Mouse (Mus musculus) E14TG2a.4 (cell line): ENCODE data around the gene Olfr1031.
"Not testable (repeated sequence)": the region's sequence is repeated elsewhere in the genome, so short reads cannot be mapped to it uniquely, and the experiment has no call there.

Experiments
- H3K27me3 ChIP-seq: 2 replicates; pipeline ENCODE4 v1.6.1; 2014; ENCODE audit warnings: low read length, control low read depth; ENCODE audit not compliant: insufficient read depth
- H3K36me3 ChIP-seq: 2 replicates; pipeline ENCODE4 v1.6.1; 2014; ENCODE audit warnings: low read length, control low read depth; ENCODE audit not compliant: insufficient read depth
- H3K4me1 ChIP-seq: replicated peaks from 2 replicates; pipeline ENCODE4 v1.6.1; 2014; ENCODE audit warnings: low read depth, low read length, control low read depth
- H3K4me3 ChIP-seq: replicated peaks from 2 replicates; pipeline ENCODE4 v1.5.1; 2014; ENCODE audit warnings: mild to moderate bottlenecking, low read length
- H3K9me3 ChIP-seq: 2 replicates; pipeline ENCODE4 v1.6.1; 2014; ENCODE audit warnings: low read length, control low read depth
- CTCF ChIP-seq: conservative IDR thresholded peaks from 2 replicates; pipeline ENCODE4 v1.5.1; 2014; ENCODE audit warnings: low read length
- NANOG ChIP-seq: IDR thresholded peaks from 2 replicates; pipeline ENCODE4 v1.6.1; 2014; ENCODE audit warnings: borderline replicate concordance, low read length, mixed read lengths
- POU5F1 ChIP-seq: IDR thresholded peaks from 2 replicates; pipeline ENCODE4 v1.6.1; 2014; ENCODE audit warnings: low read length, borderline replicate concordance

Gene Olfr1031

DNA sequence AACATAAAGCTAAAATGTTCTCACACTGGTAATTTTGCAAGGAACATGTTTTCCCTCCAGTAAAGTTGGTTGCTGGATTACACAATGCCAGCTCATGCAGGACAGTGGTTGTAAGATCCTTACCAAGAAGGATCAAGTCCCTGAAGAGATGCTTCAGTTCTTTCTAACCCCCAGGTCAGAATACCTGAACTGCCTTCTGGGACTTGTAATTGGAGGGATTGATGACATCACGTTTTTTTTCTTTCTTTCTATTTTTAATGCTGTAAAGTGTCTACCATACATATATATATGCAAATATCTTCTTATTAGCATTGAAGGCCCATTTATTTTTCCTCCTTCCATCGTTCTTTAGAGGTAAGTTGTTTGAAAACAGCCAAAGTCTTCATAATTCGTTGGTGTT lies at the start of gene Olfr1031:
TSS of gene Olfr1031 (plus strand) at position 301 of the 400 bp plus-strand sequence.
- no peak within 1 kb of the TSS for H3K4me3 ChIP-seq
- TF ChIP-seq CTCF (no peak), NANOG (no peak), POU5F1 (no peak)
- H3K4me1 ChIP-seq, result no peaks in the 10 kb centered on the region
- H3K27me3 ChIP-seq, result no peaks in the 10 kb centered on the region
- no peaks in the 10 kb centered on the region for H3K36me3 ChIP-seq
- no peaks in the 10 kb centered on the region for H3K9me3 ChIP-seq

DNA sequence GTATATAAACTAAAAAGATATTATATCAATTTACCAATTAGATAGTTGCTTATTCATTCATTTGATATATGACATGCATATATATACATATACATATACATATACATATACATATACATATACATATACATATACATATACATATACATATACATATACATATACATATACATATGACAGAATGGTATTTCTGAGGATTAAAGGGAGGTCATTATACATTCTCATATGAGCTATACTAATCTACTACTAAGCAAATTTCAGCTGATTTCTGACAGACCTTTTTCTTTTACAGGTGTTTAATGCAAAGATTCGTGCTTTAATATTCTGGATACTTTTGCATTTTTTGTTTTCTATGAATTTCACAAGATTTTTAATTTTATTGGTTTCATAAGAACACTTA lies 40.0 kb upstream of the Olfr1031 start, which contains the start of gene Olfr1028:
TSS of gene Olfr1028 (plus strand) at position 301 of the 400 bp plus-strand sequence.
- Histone ChIP-seq H3K4me3 (no peak within 1 kb of the TSS), H3K9me3 (no peaks in the 10 kb centered on the region), H3K36me3 (no peaks in the 10 kb centered on the region), H3K27me3 (no peaks in the 10 kb centered on the region), H3K4me1 (no peaks in the 10 kb centered on the region)
- TF ChIP-seq POU5F1 (no peak), NANOG (no peak), CTCF (no peak)

DNA sequence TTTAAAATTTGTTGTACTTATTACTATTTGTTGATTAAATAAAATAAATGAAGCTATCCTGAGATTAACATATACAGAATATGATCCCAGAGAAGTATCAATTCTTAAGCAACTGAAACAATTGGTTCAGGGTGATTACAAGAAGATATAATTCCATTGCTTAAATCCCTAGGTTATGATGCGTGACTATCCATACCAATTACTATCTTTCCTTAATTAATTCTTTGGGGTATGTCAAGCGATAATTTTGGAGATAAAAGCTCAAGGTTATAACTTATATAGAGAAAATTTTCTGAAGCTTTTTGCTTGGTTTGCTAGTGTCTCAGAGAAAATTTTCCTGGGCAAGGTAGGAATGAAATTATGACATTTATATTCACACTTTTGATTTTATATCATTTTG lies 16.5 kb upstream of the Olfr1031 start, which contains the start of gene Olfr1029:
TSS of gene Olfr1029 (plus strand) at position 301 of the 400 bp plus-strand sequence.
- Histone ChIP-seq H3K9me3 (no peaks in the 10 kb centered on the region), H3K4me3 (no peak within 1 kb of the TSS), H3K36me3 (no peaks in the 10 kb centered on the region), H3K4me1 (no peaks in the 10 kb centered on the region), H3K27me3 (no peaks in the 10 kb centered on the region)
- TF ChIP-seq NANOG (no peak), CTCF (no peak), POU5F1 (no peak)

DNA sequence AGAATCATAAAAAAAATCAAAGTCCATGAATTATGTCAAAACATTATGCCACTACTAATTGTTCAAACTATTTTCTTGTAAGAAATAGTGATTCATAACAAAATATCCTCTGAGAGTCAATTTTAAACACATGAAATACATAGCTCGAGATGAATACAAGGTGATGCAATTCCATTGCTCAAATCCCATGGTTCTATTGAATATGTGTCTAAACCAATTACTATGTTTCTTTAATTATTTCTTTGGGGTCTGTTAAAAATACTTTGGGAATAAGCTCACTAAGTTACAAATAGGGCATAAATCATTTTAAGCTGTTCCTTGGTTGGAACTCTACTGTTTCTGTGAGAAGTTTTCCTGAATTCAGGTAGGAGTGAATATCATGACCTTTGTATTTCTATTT lies 11.1 kb upstream of the Olfr1031 start, which contains the start of gene Olfr1030:
TSS of gene Olfr1030 (plus strand) at position 301 of the 400 bp plus-strand sequence.
- Histone ChIP-seq H3K36me3 (no peaks in the 10 kb centered on the region), H3K9me3 (no peaks in the 10 kb centered on the region), H3K4me3 (no peak within 1 kb of the TSS), H3K27me3 (no peaks in the 10 kb centered on the region), H3K4me1 (no peaks in the 10 kb centered on the region)
- no peak for TF ChIP-seq NANOG
- TF ChIP-seq POU5F1, result no peak
- no peak for TF ChIP-seq CTCF

DNA sequence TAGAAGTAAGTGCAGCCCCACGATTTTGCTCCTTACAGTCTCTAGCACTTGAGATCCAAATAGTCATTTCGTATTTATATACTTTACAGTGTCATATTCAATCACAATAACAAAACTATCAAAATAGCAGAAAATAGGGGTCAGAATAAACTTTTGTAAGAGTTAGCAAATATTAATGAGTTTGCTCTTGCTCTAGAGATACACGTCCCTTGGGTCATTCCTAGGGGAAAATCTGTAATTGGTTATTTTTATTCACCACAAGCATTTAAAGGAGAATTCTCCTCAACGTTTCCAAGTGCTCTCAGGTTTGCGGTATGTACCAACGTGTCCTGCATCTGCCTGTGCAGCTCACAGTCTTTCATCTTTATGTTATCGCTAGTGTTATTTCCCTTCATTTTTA lies 15.1 kb downstream of the Olfr1031 start, which contains the start of gene Olfr1032:
TSS of gene Olfr1032 (plus strand) at position 301 of the 400 bp plus-strand sequence.
- TF ChIP-seq NANOG, result no peak
- no peak for TF ChIP-seq CTCF
- no peak for TF ChIP-seq POU5F1
- no peaks in the 10 kb centered on the region for H3K36me3 ChIP-seq
- H3K4me1 ChIP-seq, result no peaks in the 10 kb centered on the region
- H3K9me3 ChIP-seq, result no peaks in the 10 kb centered on the region
- H3K4me3 ChIP-seq, result no peak within 1 kb of the TSS
- no peaks in the 10 kb centered on the region for H3K27me3 ChIP-seq

DNA sequence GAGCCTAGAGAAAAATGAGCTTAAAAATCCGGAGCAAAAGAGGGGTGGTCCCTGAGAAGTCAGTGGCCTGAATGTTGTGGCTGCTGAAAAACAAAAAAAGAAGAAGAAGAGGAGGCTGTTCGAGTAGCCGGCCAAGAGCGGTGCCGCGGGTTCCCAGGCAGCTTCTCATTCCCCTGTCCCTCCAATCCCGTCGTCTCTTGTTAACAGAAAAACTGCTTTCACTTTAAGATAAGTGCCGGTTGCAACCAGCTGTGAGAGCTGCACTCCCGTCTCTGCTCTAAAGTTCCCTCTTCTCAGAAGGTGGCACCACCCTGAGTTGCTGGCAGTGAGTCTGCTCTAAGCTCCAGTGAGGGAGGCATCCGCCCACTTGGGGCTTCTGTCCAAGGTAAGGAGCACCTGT lies 30.3 kb downstream of the Olfr1031 start, which contains the start of gene Olfr1033:
TSS of gene Olfr1033 (plus strand) at position 228 of the 400 bp plus-strand sequence.
- H3K4me1 ChIP-seq, H3K27me3 ChIP-seq, H3K4me3 ChIP-seq, H3K9me3 ChIP-seq, H3K36me3 ChIP-seq: not testable (repeated sequence)

DNA sequence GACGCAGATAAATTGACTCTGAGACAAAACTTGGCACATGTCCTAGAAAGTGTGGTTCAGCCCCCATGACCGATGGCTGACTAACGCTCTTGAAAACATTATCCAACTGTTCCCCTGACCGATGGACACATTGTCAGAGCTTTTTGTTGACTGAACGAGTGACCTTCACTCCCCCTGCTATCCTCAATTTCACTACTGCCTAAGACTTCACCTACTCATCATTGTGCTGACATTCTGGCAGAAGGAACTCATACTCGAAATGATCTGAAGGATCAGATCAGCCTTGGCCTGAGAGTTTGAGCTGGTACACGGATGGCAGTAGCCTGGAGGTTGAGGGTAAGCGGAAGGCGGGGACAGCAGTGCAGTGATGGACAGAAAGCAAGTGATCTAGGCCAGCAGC lies 31.4 kb downstream of the Olfr1031 start:
- H3K27me3 ChIP-seq, H3K9me3 ChIP-seq, H3K36me3 ChIP-seq, H3K4me3 ChIP-seq, H3K4me1 ChIP-seq: not testable (repeated sequence)
